Mouse (Mus musculus) cerebellum, adult 18-20 months (tissue): ENCODE data around the gene Lztfl1.
"Not testable (repeated sequence)": the region's sequence is repeated elsewhere in the genome, so short reads cannot be mapped to it uniquely, and the experiment has no call there.

Source experiments
- DNase-seq, 2 experiments: peaks; one replicate each; pipeline ENCODE4 v3.0.0; 2021

Gene Lztfl1

DNA sequence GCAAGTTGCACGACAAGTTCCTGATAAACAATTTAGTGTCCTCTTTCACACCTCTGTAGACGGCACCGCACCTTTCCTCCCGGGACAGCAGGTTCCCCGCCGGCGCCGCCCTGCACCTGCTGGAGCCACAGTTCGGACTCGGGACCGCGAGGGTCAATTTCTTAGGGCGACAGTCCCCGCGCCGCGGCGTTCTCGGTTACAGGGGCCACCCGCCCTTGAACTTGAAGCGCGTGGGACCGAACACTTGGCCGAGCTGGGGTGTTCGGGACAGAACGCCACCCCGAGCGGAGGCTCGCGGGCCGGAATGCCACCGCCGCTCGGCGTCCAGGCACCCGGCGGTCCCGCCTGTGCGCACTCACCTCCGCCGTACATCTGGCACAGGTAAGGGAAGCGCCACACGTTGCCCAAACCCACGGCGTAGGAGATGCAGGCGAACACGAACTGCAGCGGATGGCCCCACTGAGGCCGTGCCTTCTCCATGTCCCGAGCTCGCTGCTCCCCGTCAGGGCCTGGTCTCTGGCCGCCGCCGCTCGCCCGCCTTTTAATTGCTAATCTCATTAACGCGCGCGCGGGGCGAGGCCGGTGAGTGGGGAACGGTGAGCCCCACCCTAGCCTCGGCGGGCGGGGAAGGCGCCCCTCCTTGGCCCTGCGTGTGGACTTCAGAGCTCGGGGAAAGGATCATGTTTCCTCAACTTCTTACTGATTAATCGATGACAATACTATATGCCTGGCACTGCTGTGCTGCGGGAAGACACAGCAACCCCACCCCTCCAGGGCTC is 39.0 kb downstream of the Lztfl1 start, which contains the start of the genes Ccr9 and Slc6a20a:
Gene Ccr9, plus strand, starts transcription at position 113 of the 779 bp plus-strand sequence.
Gene Slc6a20a, minus strand, starts transcription at position 559 of the 779 bp plus-strand sequence.
- no peak for DNase-seq

DNA sequence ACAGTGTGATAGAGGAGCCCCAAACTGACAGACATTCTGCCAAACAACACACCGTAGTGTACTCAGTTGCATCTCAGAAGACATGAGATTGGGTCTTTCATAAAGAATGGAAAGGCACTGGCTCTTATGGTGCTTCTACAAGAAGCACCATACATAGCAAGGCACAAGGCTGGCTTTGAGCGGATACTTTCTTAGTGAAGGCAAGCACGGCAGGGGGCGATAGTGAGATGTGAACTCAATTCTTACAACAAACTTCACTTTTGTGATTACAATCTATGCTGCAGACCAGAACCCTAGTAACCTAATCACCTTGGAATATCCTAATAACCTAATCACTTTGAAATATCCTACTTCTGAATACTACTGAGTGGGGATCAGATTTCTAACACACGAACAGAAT is 51.9 kb downstream of the Lztfl1 start:
- DNase-seq, result peak in 1 of 2 experiments; percentile 6

DNA sequence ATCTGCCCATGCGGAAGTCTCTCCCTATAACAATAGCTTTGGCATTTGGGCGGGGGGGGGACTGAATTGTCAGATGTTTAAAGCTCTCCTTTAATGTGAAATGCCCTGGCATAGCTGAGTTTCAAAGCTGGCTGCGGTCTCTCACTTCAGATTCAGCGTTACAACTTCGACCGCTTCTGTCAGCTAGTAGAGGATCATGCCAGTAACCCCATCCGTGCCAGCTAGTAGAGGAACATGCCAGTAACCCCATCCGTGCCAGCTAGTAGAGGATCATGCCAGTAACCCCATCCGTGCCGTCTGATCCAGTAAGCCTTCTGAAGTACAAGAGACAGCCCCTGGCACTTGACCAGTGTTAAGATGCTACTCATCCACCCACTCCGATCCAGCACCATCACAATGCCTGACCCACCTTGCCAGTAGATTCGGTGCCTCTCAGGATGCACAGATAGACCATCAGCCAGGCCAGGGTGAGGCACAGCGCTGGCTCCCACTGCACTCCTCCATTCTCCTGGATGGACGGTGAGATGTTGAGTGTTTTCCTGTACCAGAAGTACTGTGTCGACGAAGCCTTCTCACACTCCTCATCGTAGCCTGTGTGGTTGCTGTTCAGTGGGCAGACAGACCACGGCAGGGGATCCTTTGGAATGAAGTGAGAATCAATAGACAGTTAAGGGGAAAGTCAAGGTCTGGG is 57.4 kb downstream of the Lztfl1 start:
- DNase-seq, result not testable (repeated sequence)

DNA sequence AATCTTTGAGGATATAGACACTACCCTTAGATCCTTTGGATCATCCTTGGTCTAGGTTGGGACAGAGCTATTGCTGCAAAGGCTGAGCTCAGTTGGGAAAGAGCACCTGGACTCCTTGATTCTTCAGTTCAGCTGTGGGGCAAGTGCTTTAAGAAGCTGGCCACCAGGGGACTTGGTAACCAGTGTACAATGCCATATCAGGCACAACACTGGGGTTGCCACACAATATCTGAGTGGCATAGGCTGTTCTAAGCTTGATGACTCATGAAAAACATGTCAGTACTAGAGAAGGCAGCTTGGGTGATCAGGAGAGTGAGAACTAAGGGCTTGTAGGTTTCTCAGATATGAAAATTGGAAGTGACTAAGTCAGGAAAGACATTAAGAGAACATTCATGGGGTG is 58.5 kb downstream of the Lztfl1 start:
- DNase-seq, result no peak

DNA sequence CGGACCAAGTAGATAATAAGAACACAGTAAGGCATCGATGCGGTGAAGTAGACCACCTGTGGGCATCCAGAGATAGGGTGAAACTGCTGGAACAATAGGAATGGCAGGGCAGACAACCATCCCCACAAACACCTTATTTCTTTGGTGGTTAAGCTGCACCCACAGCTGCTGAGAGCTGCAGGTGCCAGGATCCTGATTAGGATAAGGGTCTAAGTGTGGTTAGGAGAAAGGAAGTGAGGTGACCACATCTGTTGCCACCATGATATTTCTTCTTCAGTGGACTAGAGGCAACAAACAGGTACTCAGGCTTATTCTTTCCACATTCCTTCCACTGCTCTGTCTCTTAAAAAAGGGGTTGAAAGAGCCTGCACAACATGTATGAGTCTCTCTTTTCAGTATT is 60.0 kb downstream of the Lztfl1 start:
- no peak for DNase-seq

DNA sequence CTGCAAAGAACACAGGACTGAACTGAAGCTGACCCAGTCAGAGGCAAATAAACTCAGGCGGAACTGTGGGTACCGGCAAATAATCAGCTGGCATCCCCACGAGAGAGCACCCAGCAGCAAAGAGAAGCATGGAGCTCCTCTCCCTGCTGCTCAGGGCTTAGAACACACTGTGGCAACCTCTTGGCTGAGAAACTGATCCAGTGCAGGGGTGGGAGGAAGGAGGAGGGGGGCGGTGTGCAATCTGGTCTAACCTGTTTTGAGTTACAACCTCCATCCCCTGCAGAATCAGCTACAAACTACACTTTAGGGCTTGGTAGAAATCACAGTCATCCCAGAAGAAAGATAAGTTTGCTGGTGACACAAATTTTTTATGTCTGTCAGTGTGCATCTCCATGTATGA is 66.1 kb downstream of the Lztfl1 start:
- DNase-seq, result no peak

DNA sequence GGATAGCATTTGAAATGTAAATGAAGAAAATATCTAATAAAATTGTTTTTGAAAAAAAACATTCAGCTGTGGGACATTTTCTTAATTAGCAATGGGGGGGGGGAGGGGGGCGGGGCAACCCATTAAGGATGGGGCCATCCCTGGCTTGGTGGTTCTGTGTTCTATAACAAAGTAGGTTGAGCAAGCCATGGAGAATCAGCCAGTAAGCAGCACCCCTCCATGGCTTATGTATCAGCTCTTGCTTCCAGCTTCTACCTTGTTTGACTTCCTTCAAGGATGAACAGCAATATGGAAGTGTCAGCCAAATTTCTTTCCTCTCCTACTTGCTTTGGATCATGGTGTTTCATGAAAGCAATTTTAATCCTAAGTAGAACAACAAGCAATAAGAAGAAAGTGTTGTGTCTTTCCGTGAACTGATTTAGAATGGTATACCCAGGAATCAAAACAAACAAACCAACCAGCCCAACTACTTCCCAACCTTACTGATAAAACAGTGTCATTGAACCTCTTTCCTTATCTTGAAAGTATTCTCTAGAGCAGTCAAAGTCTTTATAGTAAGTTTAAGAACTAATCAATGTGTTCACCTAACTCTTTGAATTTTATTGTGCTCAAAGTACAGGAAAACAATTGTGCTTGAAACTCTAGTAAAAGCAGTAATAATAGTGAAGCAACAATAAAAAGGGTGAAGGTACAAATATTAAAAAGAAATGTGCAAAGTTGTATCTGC is 67.5 kb downstream of the Lztfl1 start:
- no peak for DNase-seq
